Mouse (Mus musculus) heart, embryonic 13.5 days (tissue): ENCODE measurements at regions not wholly inside any gene's neighbourhood (a gene's known extent, or its start where the extent isn't known, plus 50 kb on each side); places are given as distances from the start of the nearest gene placed in this dataset.

Source experiments
- ATAC-seq: fragments of 200-750 bp; cut with Nextera tagmentation; 2 replicates; pipeline ENCODE4 v1.8.0; 2017; ENCODE audit warnings: moderate TSS enrichment; ENCODE audit not compliant: insufficient number of reproducible peaks, low FRiP score, low TSS enrichment; ENCODE audit errors: extremely low read depth
- H3K27ac ChIP-seq: fragments of 300-500 bp; sonication (generic); replicated peaks from 2 replicates; pipeline ENCODE4 v1.5.1; 2015; ENCODE audit warnings: moderate library complexity, mild to moderate bottlenecking, inconsistent platforms
- H3K27me3 ChIP-seq: fragments of 300-500 bp; sonication (generic); replicated peaks from 2 replicates; pipeline ENCODE4 v1.6.1; 2015; ENCODE audit warnings: mild to moderate bottlenecking, inconsistent platforms
- H3K36me3 ChIP-seq: fragments of 300-500 bp; sonication (generic); 2 replicates; pipeline ENCODE4 v1.6.1; 2015; ENCODE audit warnings: mild to moderate bottlenecking, inconsistent platforms
- H3K4me1 ChIP-seq: fragments of 300-500 bp; sonication (generic); 2 replicates; pipeline ENCODE4 v1.6.1; 2015; ENCODE audit warnings: inconsistent platforms
- H3K4me2 ChIP-seq: fragments of 300-500 bp; sonication (generic); 2 replicates; pipeline ENCODE4 v1.6.1; 2015; ENCODE audit warnings: inconsistent platforms, mild to moderate bottlenecking, moderate library complexity
- H3K4me3 ChIP-seq: fragments of 300-500 bp; sonication (generic); 2 replicates; pipeline ENCODE4 v1.5.1; 2015; ENCODE audit warnings: moderate library complexity, mild to moderate bottlenecking, inconsistent platforms
- H3K9ac ChIP-seq: fragments of 300-500 bp; sonication (generic); 2 replicates; pipeline ENCODE4 v1.6.1; 2015; ENCODE audit warnings: inconsistent platforms, mild to moderate bottlenecking, moderate library complexity
- H3K9me3 ChIP-seq: fragments of 300-500 bp; sonication (generic); 2 replicates; pipeline ENCODE4 v1.6.1; 2016; ENCODE audit warnings: inconsistent platforms
- WGBS: fragments of 180-500 bp; shearing (Covaris S2); methylation state at CpG from one replicate; pipeline ENCODE4 v1.1.7; 2015; ENCODE audit warnings: mixed read lengths; 5-methylcytosine and 5-hydroxymethylcytosine counted together

DNA sequence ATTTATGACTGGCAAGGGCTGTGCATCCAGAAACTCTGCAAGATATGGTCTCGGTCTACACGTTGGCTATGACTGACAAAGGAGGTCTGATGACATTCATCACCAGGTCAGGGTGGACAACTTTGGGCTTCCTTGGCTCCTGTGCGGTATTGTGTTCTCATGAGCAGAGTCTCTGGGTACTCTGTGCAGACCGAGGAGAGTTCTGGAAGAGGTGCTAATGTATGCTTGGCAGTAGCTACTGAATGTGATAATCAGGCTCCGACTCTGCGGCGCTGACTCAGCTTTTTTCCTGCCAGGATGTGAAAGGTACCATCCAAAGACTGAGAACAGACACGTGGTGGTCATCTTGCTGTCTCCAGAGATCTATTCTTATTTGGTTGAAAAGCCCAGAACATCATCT is 94.5 kb upstream of the Oxgr1 start:
- H3K4me1 ChIP-seq: peaks cover 44% of the 10 kb centered on the region
- no peak overlapping the region for H3K9ac ChIP-seq
- no peaks in the 10 kb centered on the region for H3K36me3 ChIP-seq
- 75% methylated on average over 8 of the region's 8 CpGs for WGBS
- no peak overlapping the region for H3K4me3 ChIP-seq
- H3K9me3 ChIP-seq: no peaks in the 10 kb centered on the region
- no peaks in the 10 kb centered on the region for H3K27me3 ChIP-seq
- H3K4me2 ChIP-seq: no peak overlapping the region
- no peak overlapping the region for H3K27ac ChIP-seq
- no peak for ATAC-seq

DNA sequence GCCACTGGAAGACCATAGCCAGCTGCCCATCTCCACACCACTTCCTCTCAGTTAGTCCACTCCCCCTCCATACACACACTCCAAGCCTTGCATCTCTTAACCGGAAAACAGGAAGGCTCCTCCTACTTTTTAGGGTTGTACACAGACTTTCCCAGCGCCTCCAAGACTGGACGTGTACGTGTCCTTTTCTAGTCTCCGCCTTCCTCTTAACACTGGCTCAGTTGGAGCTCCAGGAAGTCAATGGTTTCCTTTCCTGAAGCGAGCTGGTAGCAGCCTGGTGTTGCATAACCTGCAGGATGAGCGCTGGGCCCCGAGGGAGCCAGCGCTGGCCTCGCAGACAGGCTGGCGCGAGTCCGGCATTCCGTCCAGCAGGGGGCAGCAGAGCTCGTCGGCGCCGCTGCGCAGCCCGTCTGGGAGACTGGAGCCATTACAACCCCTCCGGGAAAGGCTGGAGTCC is 95.5 kb upstream of the Oxgr1 start:
- H3K4me1 ChIP-seq: peaks cover 50% of the 10 kb centered on the region
- H3K9ac ChIP-seq: peak overlapping the region; percentile 54; the same call in 1 of the 2 replicates
- H3K36me3 ChIP-seq: no peaks in the 10 kb centered on the region
- peak overlapping the region; percentile 41 for H3K4me3 ChIP-seq
- H3K4me2 ChIP-seq: peak overlapping the region; percentile 62
- peak; percentile 76 for ATAC-seq
- no peaks in the 10 kb centered on the region for H3K9me3 ChIP-seq
- peak overlapping the region; percentile 83 for H3K27ac ChIP-seq
- 2% methylated on average over 21 of the region's 21 CpGs for whole genome bisulfite sequencing
- no peaks in the 10 kb centered on the region for H3K27me3 ChIP-seq

DNA sequence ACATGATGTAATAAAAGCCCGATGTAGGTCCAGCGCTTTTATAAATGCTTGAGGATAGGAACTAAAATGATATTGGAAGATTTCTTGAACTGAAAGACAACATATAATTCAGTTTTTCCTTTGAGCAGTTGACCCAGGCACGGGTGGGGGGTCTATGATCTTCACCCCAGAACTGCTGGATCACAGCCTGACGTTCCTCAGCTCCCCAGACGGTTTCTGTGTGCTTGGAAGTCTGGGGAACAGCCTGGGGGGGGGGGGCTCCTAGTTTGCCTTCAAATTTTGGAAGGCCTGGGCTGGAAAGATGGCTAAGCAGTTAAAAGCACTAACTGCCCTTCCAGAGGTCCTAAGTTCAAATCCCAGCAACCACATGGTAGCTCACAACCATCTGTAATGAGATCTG is 96.3 kb upstream of the Oxgr1 start:
- no peaks in the 10 kb centered on the region for H3K27me3 ChIP-seq
- H3K4me1 ChIP-seq: peaks cover 50% of the 10 kb centered on the region
- no peak overlapping the region for H3K4me3 ChIP-seq
- WGBS: 80% methylated on average over 5 of the region's 5 CpGs
- H3K9me3 ChIP-seq: no peaks in the 10 kb centered on the region
- no peak overlapping the region for H3K27ac ChIP-seq
- no peak overlapping the region for H3K9ac ChIP-seq
- H3K4me2 ChIP-seq: no peak overlapping the region
- no peaks in the 10 kb centered on the region for H3K36me3 ChIP-seq
- no peak for ATAC-seq

DNA sequence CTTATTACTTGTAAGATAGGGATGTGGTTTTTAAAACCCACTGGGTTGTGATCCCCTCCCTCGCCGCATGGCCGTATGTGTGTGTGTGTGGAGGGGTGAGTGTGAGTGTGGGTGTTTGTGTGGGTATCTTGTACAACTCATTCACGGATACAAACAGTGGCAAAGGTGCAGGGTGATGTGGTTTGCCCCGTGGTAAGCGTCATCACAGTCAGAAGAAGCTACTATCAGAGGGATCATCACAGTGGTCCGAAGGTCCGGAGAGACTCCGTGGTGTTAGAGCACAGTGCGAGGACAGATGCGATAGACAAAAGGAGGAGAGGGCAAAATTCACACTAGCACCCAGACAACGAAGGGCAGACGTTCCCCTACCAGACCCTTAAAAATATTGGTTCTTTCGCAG is 97.0 kb upstream of the Oxgr1 start:
- H3K36me3 ChIP-seq: no peaks in the 10 kb centered on the region
- H3K27me3 ChIP-seq: no peaks in the 10 kb centered on the region
- H3K9me3 ChIP-seq: no peaks in the 10 kb centered on the region
- no peak overlapping the region for H3K4me3 ChIP-seq
- H3K27ac ChIP-seq: 0 out of 2 replicates have a peak overlapping the region, but pooled peaks have one; percentile 17
- 89% methylated on average over 14 of the region's 14 CpGs for WGBS
- H3K4me2 ChIP-seq: no peak overlapping the region
- no peak for ATAC-seq
- H3K4me1 ChIP-seq: peaks cover 50% of the 10 kb centered on the region
- no peak overlapping the region for H3K9ac ChIP-seq

DNA sequence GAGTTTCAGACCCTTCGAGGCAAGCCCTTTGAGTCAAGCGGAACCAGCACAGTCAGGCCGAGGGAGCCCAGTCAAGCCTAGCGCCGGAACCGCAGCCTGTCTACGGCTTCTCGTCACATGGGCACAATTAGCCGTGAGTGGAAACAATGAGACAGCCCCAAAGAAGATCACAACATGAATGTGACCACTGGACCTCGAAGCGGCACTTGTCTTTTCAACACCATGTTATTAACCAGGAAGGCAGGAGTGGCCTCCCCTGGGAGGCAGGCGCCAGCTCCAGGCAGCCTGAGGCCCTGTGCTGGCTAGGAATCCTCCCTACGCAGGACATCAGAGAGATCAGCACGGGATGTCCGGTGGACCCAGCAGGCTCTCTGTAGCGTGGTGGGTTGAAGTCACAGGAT is 97.4 kb upstream of the Oxgr1 start:
- no peak overlapping the region for H3K4me3 ChIP-seq
- 53% methylated on average over 16 of the region's 16 CpGs for WGBS
- H3K4me2 ChIP-seq: no peak overlapping the region
- no peaks in the 10 kb centered on the region for H3K9me3 ChIP-seq
- no peaks in the 10 kb centered on the region for H3K27me3 ChIP-seq
- H3K4me1 ChIP-seq: peaks cover 51% of the 10 kb centered on the region
- H3K36me3 ChIP-seq: no peaks in the 10 kb centered on the region
- H3K27ac ChIP-seq: 0 out of 2 replicates have a peak overlapping the region, but pooled peaks have one; percentile 17
- ATAC-seq: no peak
- no peak overlapping the region for H3K9ac ChIP-seq

DNA sequence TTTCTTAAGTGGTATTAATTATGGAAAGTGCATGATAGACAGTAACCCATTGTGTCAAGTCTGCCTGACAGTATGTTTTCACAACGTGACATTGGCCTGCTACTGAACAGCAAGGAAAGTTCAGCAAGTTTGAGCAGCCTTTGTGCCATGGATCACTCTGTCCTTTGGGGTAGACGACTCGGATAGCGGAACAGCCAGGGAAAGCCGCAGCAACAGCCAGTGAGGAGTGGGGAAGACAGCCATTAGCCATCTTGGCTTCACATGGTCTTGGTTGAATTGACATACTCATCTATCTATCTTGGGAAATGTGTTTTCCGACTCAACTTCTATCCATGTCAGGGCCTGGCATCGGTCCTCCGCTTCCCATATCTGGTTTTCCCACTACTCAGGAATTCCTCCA is 98.0 kb upstream of the Oxgr1 start:
- Histone ChIP-seq H3K27ac (no peak overlapping the region), H3K9me3 (no peaks in the 10 kb centered on the region), H3K4me2 (no peak overlapping the region), H3K9ac (no peak overlapping the region), H3K4me1 (peaks cover 50% of the 10 kb centered on the region), H3K4me3 (no peak overlapping the region), H3K27me3 (no peaks in the 10 kb centered on the region), H3K36me3 (no peaks in the 10 kb centered on the region)
- 87% methylated on average over 8 of the region's 8 CpGs for WGBS
- no peak for ATAC-seq

DNA sequence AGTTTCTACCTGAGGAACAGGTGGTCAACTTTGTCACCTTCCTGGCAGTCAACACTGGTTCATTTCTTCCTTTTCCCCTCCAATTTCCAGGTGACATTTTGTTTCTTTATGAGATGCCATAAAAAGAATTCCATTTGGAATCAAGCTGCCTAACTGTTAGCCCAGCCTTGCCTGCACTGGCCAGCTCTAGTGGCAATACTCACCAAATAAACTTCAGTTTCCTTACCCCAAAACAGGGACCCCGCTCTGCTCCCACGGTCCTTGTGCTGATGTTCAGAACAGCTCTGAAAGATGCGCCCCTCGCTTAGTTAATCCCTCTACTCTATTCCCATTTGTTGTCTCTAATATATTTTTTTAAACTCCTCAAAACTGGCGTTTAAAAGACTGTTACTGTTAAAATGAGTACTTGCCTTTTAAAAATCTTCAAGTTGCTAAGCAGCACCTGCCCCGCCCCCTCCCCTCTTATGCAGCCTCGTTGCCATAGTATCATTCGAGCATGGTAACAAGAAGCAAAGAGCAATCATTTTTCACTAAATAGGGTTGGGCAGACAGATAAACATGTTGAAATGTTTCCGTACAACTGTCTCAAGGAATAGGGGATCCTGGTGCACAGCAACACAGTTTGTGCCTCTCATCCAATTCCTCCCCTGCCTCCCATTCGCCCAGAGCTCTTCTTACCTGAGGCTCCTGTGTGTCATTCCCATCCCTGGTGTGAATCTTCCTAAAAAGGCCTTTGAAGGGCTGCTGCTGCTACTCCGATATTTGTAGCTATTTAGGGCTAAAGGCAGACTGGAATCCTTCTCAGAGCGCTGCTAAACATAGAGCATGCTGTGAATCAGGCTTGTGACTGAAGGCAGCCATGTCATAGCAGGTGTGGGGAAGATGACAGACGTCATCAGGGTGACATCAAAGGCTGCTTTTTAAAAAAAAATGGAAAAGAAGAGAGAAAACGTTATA is 98.8 kb upstream of the Oxgr1 start:
- WGBS: 59% methylated on average over 14 of the region's 14 CpGs
- no peak overlapping the region for H3K9ac ChIP-seq
- 0 out of 2 replicates have a peak overlapping the region, but pooled peaks have one; percentile 16 for H3K4me2 ChIP-seq
- H3K9me3 ChIP-seq: no peaks in the 10 kb centered on the region
- no peak for ATAC-seq
- H3K4me1 ChIP-seq: peaks cover 49% of the 10 kb centered on the region
- no peak overlapping the region for H3K4me3 ChIP-seq
- H3K27me3 ChIP-seq: no peaks in the 10 kb centered on the region
- H3K36me3 ChIP-seq: no peaks in the 10 kb centered on the region
- peak overlapping the region; percentile 64 for H3K27ac ChIP-seq

DNA sequence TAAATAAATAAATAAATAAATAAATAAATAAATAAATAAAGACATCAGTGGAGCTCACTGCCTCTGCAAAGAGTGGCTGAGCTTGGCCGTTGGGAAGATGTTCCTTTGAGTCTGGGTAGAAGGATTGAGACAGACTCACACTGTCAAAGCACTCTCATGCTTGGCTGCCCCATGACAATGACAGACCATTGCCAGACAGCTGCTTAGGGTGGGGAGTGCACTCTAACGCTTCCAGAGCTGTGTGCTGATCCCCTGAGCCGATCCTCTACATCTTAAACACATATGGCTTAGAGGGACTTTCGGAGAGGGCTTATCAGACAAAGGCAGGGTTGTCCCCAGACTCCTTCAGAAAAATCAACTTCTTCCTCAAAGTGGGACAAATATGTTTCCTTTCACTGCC is 100.0 kb upstream of the Oxgr1 start:
- Histone ChIP-seq H3K4me3 (no peak overlapping the region), H3K4me2 (no peak overlapping the region), H3K9me3 (no peaks in the 10 kb centered on the region), H3K4me1 (peaks cover 41% of the 10 kb centered on the region), H3K36me3 (no peaks in the 10 kb centered on the region), H3K27me3 (no peaks in the 10 kb centered on the region), H3K9ac (no peak overlapping the region), H3K27ac (no peak overlapping the region)
- WGBS: 55% methylated on average over 4 of the region's 4 CpGs
- ATAC-seq: no peak

DNA sequence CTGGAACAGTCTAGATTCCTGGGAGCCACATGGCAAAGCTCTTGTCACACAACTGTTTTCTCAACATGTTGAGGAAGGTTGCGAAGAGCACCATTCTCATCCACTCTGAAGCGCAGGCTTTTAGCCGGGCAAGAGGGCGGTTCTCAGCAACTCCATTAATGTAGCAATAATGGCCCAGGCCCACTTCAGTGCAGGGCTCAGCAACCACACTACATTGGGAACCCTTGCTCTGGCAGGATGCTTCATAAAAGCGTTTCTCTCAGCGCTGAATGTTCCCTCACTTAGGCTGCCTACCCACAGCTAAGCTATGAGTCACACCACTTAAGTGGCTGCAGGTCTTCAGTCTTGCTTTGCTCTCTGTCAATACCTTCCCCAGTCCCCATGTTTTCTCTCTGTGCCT is 102.2 kb upstream of the Oxgr1 start:
- H3K4me2 ChIP-seq: no peak overlapping the region
- H3K4me3 ChIP-seq: no peak overlapping the region
- H3K27ac ChIP-seq: no peak overlapping the region
- H3K27me3 ChIP-seq: no peaks in the 10 kb centered on the region
- no peak overlapping the region for H3K9ac ChIP-seq
- H3K9me3 ChIP-seq: no peaks in the 10 kb centered on the region
- H3K4me1 ChIP-seq: peaks cover 35% of the 10 kb centered on the region
- 70% methylated on average over 6 of the region's 6 CpGs for WGBS
- ATAC-seq: no peak
- H3K36me3 ChIP-seq: no peaks in the 10 kb centered on the region

DNA sequence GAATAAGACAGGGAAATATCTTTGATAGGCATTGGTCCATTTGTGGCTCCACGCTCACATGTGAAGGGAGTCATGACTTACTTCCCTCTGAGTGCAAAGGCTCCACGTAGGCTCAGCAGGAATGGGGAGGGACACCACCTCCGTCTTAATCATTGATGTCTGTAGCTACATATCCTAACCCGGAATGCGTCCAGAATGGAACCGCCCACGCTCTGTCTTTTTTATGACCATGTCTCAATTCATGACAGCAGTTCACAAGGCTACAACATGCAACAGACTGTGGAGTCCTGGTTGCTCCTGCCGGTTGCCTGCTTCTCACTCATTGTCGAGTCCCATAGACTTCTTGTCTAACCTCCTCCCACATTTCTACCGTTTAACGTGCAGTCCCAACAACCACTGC is 104.1 kb upstream of the Oxgr1 start:
- H3K27me3 ChIP-seq: no peaks in the 10 kb centered on the region
- 77% methylated on average over 11 of the region's 11 CpGs for WGBS
- H3K4me2 ChIP-seq: no peak overlapping the region
- no peak overlapping the region for H3K27ac ChIP-seq
- no peaks in the 10 kb centered on the region for H3K9me3 ChIP-seq
- no peak overlapping the region for H3K4me3 ChIP-seq
- H3K36me3 ChIP-seq: no peaks in the 10 kb centered on the region
- no peak for ATAC-seq
- H3K9ac ChIP-seq: no peak overlapping the region
- H3K4me1 ChIP-seq: peaks cover 16% of the 10 kb centered on the region

DNA sequence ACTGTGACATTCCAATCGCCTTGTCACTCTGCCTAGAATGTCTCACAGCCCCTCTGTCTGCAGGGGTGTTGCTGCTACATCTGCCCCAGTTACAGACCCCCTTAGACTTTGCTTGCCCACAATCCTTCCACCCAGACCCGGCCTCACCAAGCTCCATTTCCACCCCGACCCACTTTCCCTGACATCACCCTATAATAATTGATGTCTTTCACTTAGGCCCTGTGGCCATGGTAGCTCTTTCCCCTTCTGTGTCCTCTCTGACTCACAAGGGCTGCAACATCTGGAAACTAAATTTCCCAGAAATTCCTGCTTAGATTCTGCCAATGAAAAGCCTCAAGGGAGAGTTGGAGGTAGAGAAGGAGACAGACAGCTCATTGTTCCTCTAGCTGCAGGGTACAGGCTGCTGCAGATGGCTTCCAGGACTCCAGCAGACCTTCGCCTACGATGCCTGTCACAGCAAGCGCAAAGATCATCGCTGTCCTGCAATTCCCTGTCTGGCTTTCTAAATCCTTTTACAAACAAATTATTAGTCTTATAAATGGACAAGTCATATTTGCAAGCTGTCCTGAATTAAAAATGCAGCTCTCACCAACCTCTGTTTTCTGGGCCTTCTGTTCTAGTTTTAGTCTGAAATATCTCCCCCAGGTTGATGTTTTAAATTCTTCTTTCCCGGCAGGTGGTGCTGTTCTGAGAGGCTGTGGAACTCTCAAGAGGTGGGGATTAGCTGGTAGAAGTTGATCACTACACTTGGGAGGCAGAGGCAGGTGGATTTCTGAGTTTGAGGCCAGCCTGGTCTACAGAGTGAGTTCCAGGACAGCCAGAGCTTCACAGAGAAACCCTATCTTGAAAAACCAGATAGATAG is 104.9 kb upstream of the Oxgr1 start:
- Histone ChIP-seq H3K27ac (no peak overlapping the region), H3K4me2 (no peak overlapping the region), H3K36me3 (no peaks in the 10 kb centered on the region), H3K9ac (no peak overlapping the region), H3K9me3 (no peaks in the 10 kb centered on the region), H3K4me1 (peaks cover 8% of the 10 kb centered on the region; the same call in 1 of the 2 replicates), H3K27me3 (no peaks in the 10 kb centered on the region), H3K4me3 (no peak overlapping the region)
- 68% methylated on average over 8 of the region's 8 CpGs for whole genome bisulfite sequencing
- no peak for ATAC-seq
